Mouse (Mus musculus) E14TG2a.4 (cell line): ENCODE data around the gene Slbp.

Source experiments
- CTCF ChIP-seq: conservative IDR thresholded peaks from 2 replicates; pipeline ENCODE4 v1.5.1; 2014; ENCODE audit warnings: low read length
- NANOG ChIP-seq: IDR thresholded peaks from 2 replicates; pipeline ENCODE4 v1.6.1; 2014; ENCODE audit warnings: borderline replicate concordance, low read length, mixed read lengths
- POU5F1 ChIP-seq: IDR thresholded peaks from 2 replicates; pipeline ENCODE4 v1.6.1; 2014; ENCODE audit warnings: low read length, borderline replicate concordance

DNA sequence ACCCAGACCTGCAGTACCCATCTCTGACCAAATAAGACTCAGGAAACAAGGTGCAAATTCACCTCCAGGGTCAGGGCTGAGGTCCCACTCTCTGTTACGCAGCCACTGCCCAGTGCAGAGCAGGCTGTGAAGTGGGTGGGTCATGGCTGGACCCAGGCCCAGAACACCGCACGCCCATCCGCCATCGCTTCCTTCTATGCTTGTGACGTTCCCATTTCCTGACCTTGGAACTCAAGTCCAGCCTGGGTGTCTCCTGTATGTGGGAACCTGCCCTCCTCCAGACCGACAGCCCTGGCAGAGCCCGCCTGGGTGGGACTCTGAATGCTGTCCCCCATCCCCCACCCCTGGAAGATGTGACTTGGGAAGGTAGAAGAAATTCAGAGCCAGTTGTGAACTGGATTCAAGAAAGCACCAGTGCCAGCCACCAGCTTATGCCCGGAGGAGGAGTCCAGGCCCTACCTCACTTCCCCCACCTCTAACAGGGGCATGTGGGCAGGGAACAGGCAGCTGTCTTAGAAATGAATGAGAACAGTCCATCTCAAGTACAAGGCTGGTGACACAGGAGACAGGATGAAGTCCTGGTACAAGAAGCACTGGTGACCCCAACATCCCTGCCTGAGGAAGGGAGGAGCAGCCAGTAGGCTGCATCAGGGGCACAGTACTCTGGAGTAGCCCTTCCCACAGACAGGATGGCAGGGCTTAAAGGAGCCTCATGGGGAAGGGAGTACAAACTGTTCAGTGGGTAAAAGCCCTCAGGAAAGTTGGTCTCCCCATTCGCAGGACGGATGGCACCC lies 37.7 kb upstream of the Slbp start:
- TF ChIP-seq CTCF (no peak), NANOG (no peak), POU5F1 (no peak)
